Mouse (Mus musculus) spleen, adult 2 months (tissue): Measurements from ENCODE around the gene Zc3h12d.

Source experiments
- CTCF ChIP-seq: fragments of 200-500 bp; IDR thresholded peaks from 2 replicates; pipeline ENCODE4 v1.5.1; 2011; ENCODE audit warnings: mild to moderate bottlenecking, inconsistent platforms; ENCODE audit not compliant: insufficient read depth, insufficient read length, insufficient replicate concordance; ENCODE audit errors: extremely low read depth
- POLR2A ChIP-seq: fragments of 200-500 bp; IDR thresholded peaks from 2 replicates; pipeline ENCODE4 v1.6.1; 2011; ENCODE audit warnings: low read depth, low read length, inconsistent platforms

DNA sequence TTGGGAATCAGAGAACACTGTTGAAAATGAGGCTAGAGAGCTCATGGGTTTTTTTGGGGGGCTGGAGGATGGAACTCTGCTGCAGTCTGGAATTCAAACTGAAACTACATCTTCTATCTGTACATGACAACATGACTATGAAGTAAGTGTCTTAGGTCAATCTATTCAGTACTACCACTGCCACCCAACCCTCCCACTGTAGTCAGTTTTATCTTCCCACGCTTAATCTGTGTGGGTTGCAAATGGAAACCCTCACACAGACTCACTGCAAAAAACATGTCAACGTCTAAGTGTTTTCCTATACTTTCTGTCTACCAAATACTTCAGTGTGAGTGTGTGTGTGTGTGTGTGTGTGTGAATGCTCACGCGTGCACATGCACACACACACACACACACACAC lies 10.9 kb downstream of the Zc3h12d start:
- no peak for TF ChIP-seq POLR2A
- no peak for TF ChIP-seq CTCF
